Mouse (Mus musculus): Measurements from ENCODE around the gene Hspa12a. TPM values are rescaled to one million over a fixed set of nuclear protein-coding genes. Genes with fewer than 3 reads are reported as not detected.

The Hspa12a gene
- polyA plus RNA-seq, 1 experiment, result not detected

- H3K9me3 ChIP-seq, result peaks cover 7% of the 10 kb centered on the region; the same call in 1 of the 2 replicates
- no peak overlapping the region for H3K4me3 ChIP-seq (replicated peaks)
- no peaks in the 10 kb centered on the region for H3K4me1 ChIP-seq
- no peaks in the 10 kb centered on the region for H3K27me3 ChIP-seq (replicated peaks)
- no peak for TF ChIP-seq GATA1 (IDR thresholded peaks at IDR 0.05; ENCODE audit: borderline replicate concordance, low read length)
- no peak for TF ChIP-seq FLI1 (IDR thresholded peaks at IDR 0.05; ENCODE audit: low read length)
- H3K36me3 ChIP-seq (replicated peaks; ENCODE audit: low read length), result no peaks in the 10 kb centered on the region
Measured at GRCm38 (mm10) chr19:58850719-58851466, 92.6 kb downstream of the Hspa12a start.

GRCm38 (mm10) chr19:58849333-58850131, 93.9 kb downstream of the Hspa12a start:
- Histone ChIP-seq H3K4me1 (no peaks in the 10 kb centered on the region), H3K9me3 (peaks cover 11% of the 10 kb centered on the region; the same call in 1 of the 2 replicates), H3K4me3 (replicated peaks) (no peak overlapping the region), H3K36me3 (replicated peaks; ENCODE audit: low read length) (no peaks in the 10 kb centered on the region), H3K27me3 (replicated peaks) (no peaks in the 10 kb centered on the region)
- TF ChIP-seq GATA1 (IDR thresholded peaks at IDR 0.05; ENCODE audit: borderline replicate concordance, low read length) (no peak), FLI1 (IDR thresholded peaks at IDR 0.05; ENCODE audit: low read length) (no peak)

- no peaks in the 10 kb centered on the region for H3K36me3 ChIP-seq (replicated peaks; ENCODE audit: low read length)
- TF ChIP-seq FLI1 (IDR thresholded peaks at IDR 0.05; ENCODE audit: low read length), result no peak
- TF ChIP-seq GATA1 (IDR thresholded peaks at IDR 0.05; ENCODE audit: borderline replicate concordance, low read length), result no peak
- H3K9me3 ChIP-seq, result peaks cover 11% of the 10 kb centered on the region; the same call in 1 of the 2 replicates
- H3K4me1 ChIP-seq, result no peaks in the 10 kb centered on the region
- H3K4me3 ChIP-seq (replicated peaks), result no peak overlapping the region
- no peaks in the 10 kb centered on the region for H3K27me3 ChIP-seq (replicated peaks)
Measured at GRCm38 (mm10) chr19:58843606-58844005, 99.8 kb downstream of the Hspa12a start.

GRCm38 (mm10) chr19:58840721-58841271, 102.7 kb downstream of the Hspa12a start:
- Histone ChIP-seq H3K4me1 (no peaks in the 10 kb centered on the region), H3K4me3 (replicated peaks) (no peak overlapping the region), H3K36me3 (replicated peaks; ENCODE audit: low read length) (no peaks in the 10 kb centered on the region), H3K27me3 (replicated peaks) (peaks cover 4% of the 10 kb centered on the region), H3K9me3 (peaks cover 3% of the 10 kb centered on the region; the same call in 1 of the 2 replicates)
- no peak for TF ChIP-seq FLI1 (IDR thresholded peaks at IDR 0.05; ENCODE audit: low read length)
- TF ChIP-seq GATA1 (IDR thresholded peaks at IDR 0.05; ENCODE audit: borderline replicate concordance, low read length), result no peak

- no peak for TF ChIP-seq GATA1 (IDR thresholded peaks at IDR 0.05; ENCODE audit: borderline replicate concordance, low read length)
- TF ChIP-seq FLI1 (IDR thresholded peaks at IDR 0.05; ENCODE audit: low read length), result no peak
- Histone ChIP-seq H3K27me3 (replicated peaks) (peaks cover 6% of the 10 kb centered on the region), H3K36me3 (replicated peaks; ENCODE audit: low read length) (no peaks in the 10 kb centered on the region), H3K9me3 (peaks cover 4% of the 10 kb centered on the region; the same call in 1 of the 2 replicates), H3K4me1 (no peaks in the 10 kb centered on the region), H3K4me3 (replicated peaks) (no peak overlapping the region)
Measured at GRCm38 (mm10) chr19:58839806-58840205, 103.6 kb downstream of the Hspa12a start.

GRCm38 (mm10) chr19:58839345-58839744, 104.1 kb downstream of the Hspa12a start:
- peaks cover 5% of the 10 kb centered on the region; the same call in 1 of the 2 replicates for H3K9me3 ChIP-seq
- H3K4me3 ChIP-seq (replicated peaks), result no peak overlapping the region
- peaks cover 6% of the 10 kb centered on the region for H3K27me3 ChIP-seq (replicated peaks)
- H3K36me3 ChIP-seq (replicated peaks; ENCODE audit: low read length), result no peaks in the 10 kb centered on the region
- TF ChIP-seq GATA1 (IDR thresholded peaks at IDR 0.05; ENCODE audit: borderline replicate concordance, low read length) (no peak), FLI1 (IDR thresholded peaks at IDR 0.05; ENCODE audit: low read length) (no peak)
- no peaks in the 10 kb centered on the region for H3K4me1 ChIP-seq

- Histone ChIP-seq H3K4me3 (replicated peaks) (no peak overlapping the region), H3K4me1 (no peaks in the 10 kb centered on the region), H3K36me3 (replicated peaks; ENCODE audit: low read length) (no peaks in the 10 kb centered on the region), H3K9me3 (peaks cover 5% of the 10 kb centered on the region; the same call in 1 of the 2 replicates), H3K27me3 (replicated peaks) (peaks cover 6% of the 10 kb centered on the region)
- TF ChIP-seq FLI1 (IDR thresholded peaks at IDR 0.05; ENCODE audit: low read length) (no peak), GATA1 (IDR thresholded peaks at IDR 0.05; ENCODE audit: borderline replicate concordance, low read length) (no peak)
Measured at GRCm38 (mm10) chr19:58838706-58839105, 104.7 kb downstream of the Hspa12a start.

- peaks cover 5% of the 10 kb centered on the region; the same call in 1 of the 2 replicates for H3K9me3 ChIP-seq
- no peak overlapping the region for H3K4me3 ChIP-seq (replicated peaks)
- TF ChIP-seq GATA1 (IDR thresholded peaks at IDR 0.05; ENCODE audit: borderline replicate concordance, low read length) (no peak), FLI1 (IDR thresholded peaks at IDR 0.05; ENCODE audit: low read length) (no peak)
- peaks cover 6% of the 10 kb centered on the region for H3K27me3 ChIP-seq (replicated peaks)
- no peaks in the 10 kb centered on the region for H3K4me1 ChIP-seq
- no peaks in the 10 kb centered on the region for H3K36me3 ChIP-seq (replicated peaks; ENCODE audit: low read length)
Measured at GRCm38 (mm10) chr19:58833639-58834180, 109.7 kb downstream of the Hspa12a start.

GRCm38 (mm10) chr19:58832988-58833387, 110.5 kb downstream of the Hspa12a start:
- Histone ChIP-seq H3K27me3 (replicated peaks) (peaks cover 6% of the 10 kb centered on the region), H3K4me3 (replicated peaks) (no peak overlapping the region)
- TF ChIP-seq GATA1 (IDR thresholded peaks at IDR 0.05; ENCODE audit: borderline replicate concordance, low read length) (no peak), FLI1 (IDR thresholded peaks at IDR 0.05; ENCODE audit: low read length) (no peak)

More at GRCm38 (mm10) chr19:58832988-58833387, 110.5 kb downstream of the Hspa12a start:
- Histone ChIP-seq H3K4me1 (no peaks in the 10 kb centered on the region), H3K9me3 (peaks cover 5% of the 10 kb centered on the region; the same call in 1 of the 2 replicates), H3K36me3 (replicated peaks; ENCODE audit: low read length) (no peaks in the 10 kb centered on the region)
